Mouse (Mus musculus) left cerebral cortex, adult 18-20 months (tissue): ENCODE data around the gene Dgkk. TPM values are rescaled to one million over a fixed set of nuclear protein-coding genes. Genes with fewer than 3 reads are reported as not detected.
A peak's percentile ranks its signal among the peaks of the same experiment; 100 is the strongest.
"Not testable (repeated sequence)": the region's sequence is repeated elsewhere in the genome, so short reads cannot be mapped to it uniquely, and the experiment has no call there.

ENCODE experiments used
- DNase-seq, 2 experiments: peaks; one replicate each; pipeline ENCODE4 v3.0.0; 2021 to 2022; ENCODE audit warnings: low spot score in 2 of 2, mixed read lengths in 1 of 2
- long read RNA-seq, 2 experiments: library from polyadenylated mRNA; stranded (forward); transcript quantifications; one replicate each; pipeline ENCODE4 v2.0.0; 2021
- total RNA-seq, 2 experiments: library from RNA; stranded (reverse); gene quantifications; 2 replicates each; pipeline ENCODE4 v1.2.3; 2021

The Dgkk gene
- under 1 TPM; 0.52 to 0.58 TPM for total RNA-seq
- long read RNA-seq, experiment 1 = 0 reads
- long read RNA-seq, experiment 2 = 0 reads

GRCm38 (mm10) chrX:6779006-6779405, at the start of gene Dgkk:
Dgkk (plus strand) TSS chrX:6779306.
- DNase-seq = not testable (repeated sequence)

GRCm38 (mm10) chrX:6733998-6734397, 45.1 kb upstream of the Dgkk start:
- no peak for DNase-seq

- DNase-seq = no peak
Observed at GRCm38 (mm10) chrX:6750714-6751113, 28.4 kb upstream of the Dgkk start.

- no peak for DNase-seq
Observed at GRCm38 (mm10) chrX:6751549-6752047, 27.5 kb upstream of the Dgkk start.

DNA sequence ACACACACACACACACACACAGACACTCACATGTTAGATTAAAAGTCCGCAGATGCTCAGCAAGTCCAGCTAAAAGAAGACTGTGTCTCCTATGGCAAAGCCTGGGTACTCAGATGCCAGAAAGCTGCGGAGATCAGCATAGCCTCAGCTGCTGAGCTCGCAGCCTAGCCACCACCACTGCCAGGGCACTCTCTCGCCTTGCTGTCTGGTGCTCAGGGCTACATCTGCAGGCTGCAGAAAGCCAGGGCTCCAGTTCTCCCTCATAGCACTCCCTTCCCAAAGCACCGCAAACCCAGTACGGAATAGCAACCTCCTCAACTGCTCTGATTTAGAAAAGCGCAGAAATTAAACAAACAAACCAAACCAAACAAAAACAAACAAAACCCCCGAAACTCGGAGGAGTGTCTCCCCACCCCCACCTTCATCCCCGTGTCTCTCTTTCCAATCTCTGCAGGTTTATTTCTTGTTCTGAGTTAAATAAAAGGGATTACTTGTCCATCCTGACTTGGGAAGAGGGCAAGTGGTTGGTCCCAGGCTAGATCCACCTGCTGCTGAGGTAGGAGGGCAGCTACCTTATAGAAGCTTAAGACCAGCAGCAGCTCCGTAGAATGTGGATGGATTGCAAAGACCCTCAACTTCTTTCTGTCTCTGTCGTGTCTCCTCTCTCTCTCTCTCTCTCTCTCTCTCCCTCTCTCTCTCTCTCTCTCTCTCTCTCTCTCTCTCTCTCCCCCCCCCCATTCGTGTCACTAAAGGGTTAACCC, 1.4 kb upstream of the Dgkk start:
- DNase-seq = no peak

DNA sequence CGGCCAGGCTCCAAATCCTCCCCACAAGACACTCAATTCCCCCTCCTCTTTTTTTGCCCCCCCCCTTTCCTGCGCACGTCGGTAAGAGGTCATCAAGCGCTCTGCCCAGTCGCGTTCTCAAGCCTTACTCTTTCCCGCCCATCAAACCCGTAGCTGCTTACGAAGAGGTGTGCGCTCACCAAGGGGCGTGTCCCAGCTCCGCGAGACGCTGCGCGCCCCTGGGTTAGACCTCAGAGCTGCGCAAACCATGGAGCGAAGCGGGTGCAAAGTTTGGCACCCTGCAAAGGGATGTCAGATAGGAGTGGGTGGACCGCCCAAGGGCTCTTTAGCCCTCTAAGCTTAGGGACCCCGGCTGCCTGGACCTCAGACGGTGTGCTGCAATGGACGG, 862 bp upstream of the Dgkk start:
- DNase-seq = peak in 1 of 2 experiments; percentile 3

GRCm38 (mm10) chrX:6779969-6780539, 948 bp downstream of the Dgkk start:
- no peak for DNase-seq

DNA sequence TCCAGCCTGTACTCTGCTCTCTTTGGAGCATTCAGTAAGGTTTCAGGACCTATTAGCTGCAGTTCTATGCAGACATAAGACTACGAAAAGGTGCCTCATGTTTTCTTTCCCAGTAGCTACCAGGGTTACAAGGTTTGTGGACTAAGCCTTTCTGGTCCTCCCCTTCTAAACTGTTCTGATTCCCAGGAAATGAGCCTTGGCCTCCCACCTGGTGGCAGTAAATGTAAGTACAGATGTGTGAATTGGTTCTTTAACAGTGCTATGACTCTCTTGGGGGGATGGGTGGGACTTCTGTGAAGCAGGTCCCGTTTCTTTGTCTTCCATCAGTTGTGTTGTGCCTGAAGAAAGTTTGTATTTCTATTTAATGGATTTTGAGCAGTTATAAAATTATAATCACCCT, 53.4 kb downstream of the Dgkk start:
- no peak for DNase-seq

DNA sequence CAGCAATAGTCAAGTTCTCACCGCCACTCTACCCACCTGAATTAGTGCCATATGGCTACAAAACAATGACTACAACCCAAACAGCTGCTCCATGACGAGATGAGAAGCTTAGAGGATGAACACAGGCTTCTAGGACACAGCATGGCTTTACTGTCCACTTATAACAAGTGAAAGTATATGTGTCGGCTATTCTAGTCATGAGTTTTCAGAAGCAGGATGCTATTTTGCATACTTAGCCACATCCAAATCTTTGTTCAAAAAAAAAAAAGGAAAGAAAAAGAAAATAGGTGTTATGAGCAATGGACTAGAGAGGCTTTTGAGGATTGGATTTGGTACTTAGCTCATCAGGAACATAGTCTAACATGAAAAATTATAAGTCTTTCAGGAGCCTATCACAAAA, 74.4 kb downstream of the Dgkk start:
- DNase-seq = no peak

GRCm38 (mm10) chrX:6854136-6854535, 75.0 kb downstream of the Dgkk start:
- DNase-seq = no peak

GRCm38 (mm10) chrX:6893933-6894332, 114.8 kb downstream of the Dgkk start:
- DNase-seq = no peak

DNA sequence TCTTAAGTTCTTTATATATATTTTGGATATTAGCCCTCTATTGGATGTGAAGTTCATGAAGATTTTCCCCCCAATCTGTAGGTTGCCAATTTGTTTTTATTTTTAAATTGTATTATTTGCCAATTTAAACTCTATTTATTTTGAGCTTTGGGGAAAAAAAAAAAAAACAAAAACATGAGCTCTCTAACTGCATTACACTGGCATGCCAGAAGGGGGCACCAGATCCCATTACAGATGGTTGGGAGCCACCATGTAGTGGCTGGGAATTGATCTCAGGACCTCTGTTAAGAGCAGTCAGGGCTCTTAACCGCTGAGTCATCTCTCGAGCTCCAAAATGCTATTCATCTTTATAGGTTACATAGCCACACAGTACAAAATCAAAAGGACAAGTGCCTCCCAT, 131.9 kb downstream of the Dgkk start:
- DNase-seq = no peak

GRCm38 (mm10) chrX:6922165-6922564, 143.1 kb downstream of the Dgkk start:
- no peak for DNase-seq

GRCm38 (mm10) chrX:6926224-6926623, 147.1 kb downstream of the Dgkk start:
- no peak for DNase-seq

- no peak for DNase-seq
Observed at GRCm38 (mm10) chrX:6968598-6968997, 189.5 kb downstream of the Dgkk start.

GRCm38 (mm10) chrX:6971956-6972355, 192.8 kb downstream of the Dgkk start:
- DNase-seq = no peak

DNA sequence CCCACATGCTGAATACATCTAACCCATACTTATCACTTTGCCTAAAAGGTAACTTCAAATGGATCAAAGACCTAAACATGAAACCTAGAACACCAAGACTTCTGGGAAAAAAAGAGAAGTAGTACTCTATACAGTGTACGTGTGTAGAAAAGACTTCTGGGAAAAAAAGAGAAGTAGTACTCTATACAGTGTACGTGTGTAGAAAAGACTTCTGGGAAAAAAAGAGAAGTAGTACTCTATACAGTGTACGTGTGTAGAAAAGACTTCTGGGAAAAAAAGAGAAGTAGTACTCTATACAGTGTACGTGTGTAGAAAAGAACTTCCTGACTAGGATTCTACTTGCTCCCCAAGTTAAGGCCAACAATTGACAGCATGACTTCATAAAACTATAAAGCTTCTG, 204.8 kb downstream of the Dgkk start:
- DNase-seq = not testable (repeated sequence)
